Comparison of ENCODE assay signal across 9 mouse cellular contexts in genomic region chr4:48481287-48481686, GRCm38 (mm10). TPM values are rescaled to one million over a fixed set of nuclear protein-coding genes. Genes with fewer than 3 reads are reported as not detected.
DNase-seq lines count a peak whose midpoint lies in the region; ATAC-seq lines count a peak whose summit lies in the region.
"Had no signal": no experiment of that assay in that cellular context is flagged by ENCODE, and none has a peak within 500 bp of the region (broad histone marks: within the 10 kb centered on the region; RNA-seq: fewer than 3 reads in every experiment).

No protein-coding gene starts in this region.

- H3K4me1 ChIP-seq in limb, embryonic 11.5 days (ENCODE audit: control insufficient read depth, insufficient read depth, low read length) = no peaks in the 10 kb centered on the region
- H3K4me1 ChIP-seq: liver, embryonic 13.5 days had no signal

- H3K27ac ChIP-seq in limb, embryonic 11.5 days (replicated peaks; ENCODE audit: low read depth, low read length) = no peak overlapping the region
- H3K27ac ChIP-seq: liver, embryonic 13.5 days had no signal

- no peaks in the 10 kb centered on the region for H3K9me3 ChIP-seq in limb, embryonic 11.5 days (ENCODE audit: control insufficient read depth, low read length)
- H3K9me3 ChIP-seq: liver, embryonic 13.5 days had no signal

- no peaks in the 10 kb centered on the region for H3K27me3 ChIP-seq in limb, embryonic 11.5 days (ENCODE audit: control insufficient read depth, insufficient read depth, low read length)
- H3K27me3 ChIP-seq: liver, embryonic 13.5 days had no signal

- no peak overlapping the region for H3K4me3 ChIP-seq in limb, embryonic 11.5 days (ENCODE audit: low read depth, low read length)
- H3K4me3 ChIP-seq: erythroblast, embryonic 14.5 days; liver, embryonic 13.5 days had no signal

- H3K4me2 ChIP-seq in limb, embryonic 11.5 days (ENCODE audit: low read depth, severe bottlenecking) = no peak overlapping the region
- H3K4me2 ChIP-seq: liver, embryonic 13.5 days had no signal

- no peak overlapping the region for H3K9ac ChIP-seq in limb, embryonic 11.5 days (ENCODE audit: low read length)
- H3K9ac ChIP-seq: liver, embryonic 13.5 days had no signal

- peak; percentile 18 to 28 for DNase-seq in layer of hippocampus, postnatal 10 days (ENCODE audit: low spot score in 2 of 2)
- DNase-seq in layer of hippocampus, adult 9-10 months (ENCODE audit: low spot score) = no peak
- peak; percentile 33 for DNase-seq in MEL-GATA-1-ER (ENCODE audit: extremely low read depth, low read depth)
- peak; percentile 48 for DNase-seq in adrenal gland, postnatal 14 days
- DNase-seq in limb, embryonic 11.5 days (ENCODE audit: low spot score) = peak; percentile 34
- DNase-seq in thymus, adult 18-20 months = peak; percentile 3 to 5
- DNase-seq in cerebellum, postnatal 36 days = no peak
- DNase-seq: liver, embryonic 13.5 days had no signal

- H3K36me3 ChIP-seq in limb, embryonic 11.5 days (ENCODE audit: control insufficient read depth, insufficient read depth, low read length) = no peaks in the 10 kb centered on the region
- H3K36me3 ChIP-seq: liver, embryonic 13.5 days had no signal

- ATAC-seq in limb, embryonic 11.5 days (ENCODE audit: insufficient number of reproducible peaks, low FRiP score, low TSS enrichment, low read depth) = no peak

- WGBS in limb, embryonic 11.5 days = 56% methylated on average over 2 of the region's 2 CpGs

RNA-seq across cellular contexts. Expression of gene Tex10, which starts 8.0 kb away (rescaled TPM):
- 10 to 100 TPM; 26.4 to 27.8 TPM for total RNA-seq in layer of hippocampus, postnatal 10 days (2021)
- 23.0 and 27.0 TPM in 2 replicates for total RNA-seq in adrenal gland, postnatal 14 days (2021)
- 91.9 and 95.6 TPM in 2 replicates for polyA plus RNA-seq in limb, embryonic 11.5 days (2014; fragmentation: Nextera tagmentation; extraction: Ambion mirVana)

RNA-seq across cellular contexts. Expression of gene Msantd3, which starts 58.4 kb away (rescaled TPM):
- 10 to 100 TPM; 36.7 to 36.9 TPM for total RNA-seq in layer of hippocampus, postnatal 10 days (2021)
- total RNA-seq in adrenal gland, postnatal 14 days (2021) = 18.7 and 22.9 TPM in 2 replicates
- 39.5 and 43.3 TPM in 2 replicates for polyA plus RNA-seq in limb, embryonic 11.5 days (2014; fragmentation: Nextera tagmentation; extraction: Ambion mirVana)
- polyA plus RNA-seq: erythroblast, embryonic 14.5 days had no signal

Comparison
In these comparisons a context has a peak if more than half of its experiments do, and no peak if none do; other contexts are left out.
1. DNase-seq: peak in layer of hippocampus, postnatal 10 days (2 of 2), MEL-GATA-1-ER (single experiment), adrenal gland, postnatal 14 days (single experiment), limb, embryonic 11.5 days (single experiment) and thymus, adult 18-20 months (2 of 2); none in layer of hippocampus, adult 9-10 months (single experiment) and cerebellum, postnatal 36 days (0 of 2).